Mouse (Mus musculus) c-Kit-negative CD71-positive TER-119-positive erythroid progenitor cells, embryonic 14.5 days (primary cell): ENCODE results near the gene Vcan.

Experiments
- DNase-seq: peaks from one replicate; pipeline ENCODE4 v3.0.0-alpha.2; 2013; ENCODE audit warnings: low read depth, low spot score

Gene Vcan

GRCm38 (mm10) chr13:89726492-89726891 lies 15.8 kb downstream of the Vcan start:
- no peak for DNase-seq

- no peak for DNase-seq
These were observed 21.8 kb downstream of the Vcan start for GRCm38 (mm10) chr13:89720497-89720896.

- DNase-seq = no peak
These were observed 32.7 kb downstream of the Vcan start for GRCm38 (mm10) chr13:89709497-89710201.

GRCm38 (mm10) chr13:89708151-89708927 lies 34.0 kb downstream of the Vcan start:
- DNase-seq = no peak

- DNase-seq = no peak
These were observed 39.9 kb downstream of the Vcan start for GRCm38 (mm10) chr13:89702395-89702794.

GRCm38 (mm10) chr13:89699998-89700555 lies 42.2 kb downstream of the Vcan start:
- no peak for DNase-seq

- no peak for DNase-seq
These were observed 49.7 kb downstream of the Vcan start for GRCm38 (mm10) chr13:89692597-89692996.

GRCm38 (mm10) chr13:89683490-89683889 lies 58.8 kb downstream of the Vcan start:
- no peak for DNase-seq

- no peak for DNase-seq
These were observed 60.1 kb downstream of the Vcan start for GRCm38 (mm10) chr13:89682254-89682653.

GRCm38 (mm10) chr13:89679756-89680155 lies 62.6 kb downstream of the Vcan start:
- no peak for DNase-seq

GRCm38 (mm10) chr13:89670505-89670904 lies 71.8 kb downstream of the Vcan start:
- no peak for DNase-seq

- DNase-seq = no peak
These were observed 73.1 kb downstream of the Vcan start for GRCm38 (mm10) chr13:89668981-89669880.

- DNase-seq = no peak
These were observed 74.2 kb downstream of the Vcan start for GRCm38 (mm10) chr13:89668069-89668468.

- DNase-seq = no peak
These were observed 80.6 kb downstream of the Vcan start for GRCm38 (mm10) chr13:89661688-89662087.

- no peak for DNase-seq
These were observed 85.3 kb downstream of the Vcan start for GRCm38 (mm10) chr13:89657046-89657445.

GRCm38 (mm10) chr13:89653279-89653678 lies 89.0 kb downstream of the Vcan start:
- DNase-seq = no peak

GRCm38 (mm10) chr13:89652773-89653172 lies 89.5 kb downstream of the Vcan start:
- DNase-seq = no peak

GRCm38 (mm10) chr13:89645589-89645988 lies 96.7 kb downstream of the Vcan start:
- no peak for DNase-seq

- DNase-seq = no peak
These were observed 105.3 kb downstream of the Vcan start for GRCm38 (mm10) chr13:89637012-89637411.

GRCm38 (mm10) chr13:89634137-89634683 lies 108.1 kb downstream of the Vcan start:
- DNase-seq = no peak

GRCm38 (mm10) chr13:89619064-89619463 lies 123.2 kb downstream of the Vcan start:
- no peak for DNase-seq
